Mouse (Mus musculus) B cell, adult 2 months (primary cell): Measurements from ENCODE around the gene Snf8.

Source experiments
- DNase-seq, 2 experiments: peaks; one replicate each; pipeline ENCODE4 v3.0.0; 2022

The Snf8 gene

GRCm38 (mm10) chr11:96075509-96076220 lies 41.0 kb downstream of the Snf8 start, which contains the start of gene Atp5g1:
Gene Atp5g1, minus strand, starts transcription at chr11:96075670.
- peak; percentile 93 to 96 for DNase-seq

GRCm38 (mm10) chr11:96076221-96077105 lies 41.8 kb downstream of the Snf8 start:
- DNase-seq, result no peak

DNA sequence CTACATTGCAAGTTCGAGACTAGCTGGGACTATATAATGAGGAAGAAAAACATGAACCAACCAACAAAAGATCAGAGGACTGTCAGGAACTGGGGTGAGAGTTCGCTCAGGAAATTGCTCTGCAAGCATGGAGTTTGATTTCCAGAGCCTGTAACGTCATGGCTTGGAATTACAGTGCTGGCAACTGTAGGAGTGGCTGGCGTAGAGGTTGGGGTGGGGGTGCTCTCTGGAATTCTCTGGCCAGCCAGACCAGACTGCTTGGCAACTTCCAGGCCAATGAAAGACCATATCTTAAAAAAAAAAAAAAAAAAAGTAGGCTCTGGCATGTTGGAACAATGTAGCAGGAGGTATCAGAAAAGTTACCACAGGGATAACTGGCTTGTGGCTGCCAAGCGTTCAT lies 46.1 kb downstream of the Snf8 start:
- no peak for DNase-seq

DNA sequence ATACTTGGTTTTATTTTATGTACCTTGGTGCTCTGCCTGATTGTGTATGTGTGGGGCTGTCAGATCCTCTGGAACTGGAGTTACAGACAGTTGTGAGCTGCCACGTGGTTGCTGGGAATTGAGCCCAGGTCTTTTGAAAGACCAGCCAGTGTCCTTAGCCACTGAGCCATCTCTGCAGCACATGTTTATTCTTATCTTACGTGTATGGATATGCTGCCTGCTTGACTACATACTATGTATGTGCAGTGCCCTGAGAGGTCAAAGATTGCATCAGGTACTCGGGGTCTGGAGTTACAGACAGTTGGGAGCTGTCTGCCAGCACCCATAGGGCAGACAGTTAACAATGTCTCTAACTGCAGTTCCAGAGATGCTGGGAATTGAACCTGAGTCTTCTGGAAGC lies 48.0 kb downstream of the Snf8 start:
- no peak for DNase-seq

GRCm38 (mm10) chr11:96087981-96088380 lies 53.3 kb downstream of the Snf8 start:
- peak; percentile 8 to 13 for DNase-seq

DNA sequence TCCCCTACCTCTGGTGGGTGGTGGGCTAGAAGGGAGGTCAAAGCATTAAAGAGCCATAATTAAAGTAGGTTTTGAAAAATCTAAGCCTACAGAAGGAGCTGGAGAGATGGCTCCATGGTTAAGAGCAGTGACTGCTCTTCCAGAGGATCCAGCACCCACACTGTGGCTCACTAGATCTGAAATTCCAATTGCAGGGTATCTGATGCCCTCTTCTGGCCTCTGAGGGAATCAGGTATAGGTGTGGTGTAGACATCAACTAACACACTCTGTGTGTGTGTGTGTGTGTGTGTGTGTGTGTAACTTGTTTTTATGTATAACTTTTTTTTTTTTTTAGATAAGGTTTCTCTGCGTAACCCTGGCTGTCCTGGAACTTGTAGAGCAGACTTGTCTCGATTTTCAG lies 56.4 kb downstream of the Snf8 start:
- DNase-seq, result peak; percentile 12 to 24

- DNase-seq, result no peak
Measured at GRCm38 (mm10) chr11:96092674-96093291, 58.1 kb downstream of the Snf8 start.

DNA sequence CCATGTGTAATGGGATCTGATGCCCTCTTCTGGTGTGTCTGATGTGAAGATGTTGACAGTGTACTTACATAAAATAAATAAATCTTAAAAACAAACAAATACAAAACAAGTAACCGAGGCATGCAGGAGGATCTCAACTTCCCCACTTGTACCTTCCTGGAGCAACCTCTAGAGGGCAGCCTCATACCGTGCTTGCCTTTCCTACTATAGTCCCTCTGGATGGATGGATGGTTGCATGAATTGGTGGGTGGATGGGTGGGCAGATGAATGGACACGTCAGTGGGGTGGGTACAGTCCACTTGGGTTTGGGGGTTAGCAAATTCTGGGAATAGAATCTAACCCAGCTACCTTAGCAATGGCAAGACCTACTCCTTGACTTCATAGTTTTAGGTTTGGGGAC lies 58.7 kb downstream of the Snf8 start:
- peak; percentile 56 to 57 for DNase-seq
